Mouse (Mus musculus) embryonic facial prominence, embryonic 13.5 days (tissue): Measurements from ENCODE around the gene Dock8. TPM values are rescaled to one million over a fixed set of nuclear protein-coding genes. Genes with fewer than 3 reads are reported as not detected.
A peak's percentile ranks its signal among the peaks of the same experiment; 100 is the strongest.

Experiments
- ATAC-seq: fragments of 200-750 bp; cut with Nextera tagmentation; 2 replicates; pipeline ENCODE4 v1.8.0; 2017; ENCODE audit warnings: low read depth; ENCODE audit not compliant: insufficient number of reproducible peaks, insufficient read depth, low FRiP score, low TSS enrichment
- H3K27ac ChIP-seq: fragments of 300-500 bp; sonication (generic); 2 replicates; pipeline ENCODE4 v1.5.1; 2015; ENCODE audit warnings: moderate library complexity, mild to moderate bottlenecking, inconsistent platforms
- H3K27me3 ChIP-seq: fragments of 300-500 bp; sonication (generic); 2 replicates; pipeline ENCODE4 v1.6.1; 2015; ENCODE audit warnings: mild to moderate bottlenecking, inconsistent platforms
- H3K36me3 ChIP-seq: fragments of 300-500 bp; sonication (generic); 2 replicates; pipeline ENCODE4 v1.6.1; 2015; ENCODE audit warnings: mild to moderate bottlenecking, inconsistent platforms
- H3K4me1 ChIP-seq: fragments of 300-500 bp; sonication (generic); 2 replicates; pipeline ENCODE4 v1.6.1; 2015; ENCODE audit warnings: inconsistent platforms
- H3K4me2 ChIP-seq: fragments of 300-500 bp; sonication (generic); 2 replicates; pipeline ENCODE4 v1.6.1; 2015; ENCODE audit warnings: moderate library complexity, mild to moderate bottlenecking, inconsistent platforms
- H3K4me3 ChIP-seq: fragments of 300-500 bp; sonication (generic); 2 replicates; pipeline ENCODE4 v1.5.1; 2015; ENCODE audit warnings: mild to moderate bottlenecking, inconsistent platforms
- H3K9ac ChIP-seq: fragments of 300-500 bp; sonication (generic); 2 replicates; pipeline ENCODE4 v1.6.1; 2015; ENCODE audit warnings: mild to moderate bottlenecking, inconsistent platforms
- H3K9me3 ChIP-seq: fragments of 300-500 bp; sonication (generic); 2 replicates; pipeline ENCODE4 v1.6.1; 2016; ENCODE audit warnings: inconsistent platforms
- whole genome bisulfite sequencing: fragments of 180-500 bp; shearing (Covaris S2); methylation state at CpG from one replicate; pipeline ENCODE4 v1.1.7; 2015; ENCODE audit warnings: mixed read lengths; 5-methylcytosine and 5-hydroxymethylcytosine counted together
- polyA plus RNA-seq: library from polyadenylated mRNA; unstranded; fragments of >200 nt; fragmentation: Nextera tagmentation; extraction: Ambion mirVana; gene quantifications from 2 replicates; pipeline ENCODE4 v1.2.1, GENCODE M21; 2015

Dock8 gene
- polyA plus RNA-seq, 1 experiment from 2014 or later = 5.7 TPM

DNA sequence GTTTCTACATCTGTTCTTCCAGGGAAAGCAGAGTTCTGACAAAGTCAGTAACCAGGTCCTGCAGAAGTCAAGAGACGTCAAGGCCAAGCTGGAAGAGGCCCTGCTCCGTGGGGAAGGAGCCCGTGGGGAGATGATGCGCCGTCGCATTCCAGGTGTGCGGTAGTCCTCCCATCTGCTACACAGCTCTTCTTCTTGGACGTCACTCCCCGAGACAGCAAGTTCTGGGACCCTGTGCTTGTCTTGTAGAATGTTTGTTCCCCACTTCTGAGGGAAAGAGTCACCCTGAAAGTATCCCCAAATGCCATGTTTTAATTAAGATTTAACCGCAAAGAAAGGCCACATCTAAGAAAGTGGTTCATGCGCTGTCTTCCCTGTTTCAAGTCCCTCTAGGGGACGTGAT lies 164.1 kb downstream of the Dock8 start:
- 75% methylated on average over 12 of the region's 12 CpGs for WGBS
- ATAC-seq = no peak
- H3K4me2 ChIP-seq = no peak overlapping the region
- H3K9ac ChIP-seq = no peak overlapping the region
- no peaks in the 10 kb centered on the region for H3K36me3 ChIP-seq
- peaks cover 19% of the 10 kb centered on the region; the same call in 1 of the 2 replicates for H3K4me1 ChIP-seq
- H3K27ac ChIP-seq = no peak overlapping the region
- H3K27me3 ChIP-seq = no peaks in the 10 kb centered on the region
- no peak overlapping the region for H3K4me3 ChIP-seq
- no peaks in the 10 kb centered on the region for H3K9me3 ChIP-seq

DNA sequence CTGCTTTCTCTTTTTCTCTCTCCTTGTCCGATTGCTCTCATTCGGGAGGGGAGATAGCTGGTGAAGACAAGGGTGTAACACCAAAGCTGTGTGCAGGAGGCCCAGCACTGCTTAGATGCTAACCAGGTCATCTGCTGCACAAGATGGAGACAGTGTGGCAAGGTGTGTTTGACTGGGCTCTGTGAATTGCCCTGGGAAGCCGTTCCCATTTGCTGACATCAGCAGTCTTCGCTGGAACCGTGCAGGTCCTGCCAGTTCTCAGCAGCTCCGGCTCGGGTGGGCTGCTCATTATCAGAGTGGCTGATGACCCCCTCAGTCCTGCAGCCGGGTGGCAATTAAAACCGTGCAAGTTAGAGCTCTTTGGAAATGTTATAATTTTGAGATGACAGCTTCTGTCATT lies 167.1 kb downstream of the Dock8 start:
- peaks cover 13% of the 10 kb centered on the region; the same call in 1 of the 2 replicates for H3K4me1 ChIP-seq
- H3K36me3 ChIP-seq = no peaks in the 10 kb centered on the region
- H3K27me3 ChIP-seq = no peaks in the 10 kb centered on the region
- WGBS = 67% methylated on average over 9 of the region's 9 CpGs
- no peak for ATAC-seq
- no peak overlapping the region for H3K4me3 ChIP-seq
- no peak overlapping the region for H3K4me2 ChIP-seq
- no peak overlapping the region for H3K9ac ChIP-seq
- no peak overlapping the region for H3K27ac ChIP-seq
- no peaks in the 10 kb centered on the region for H3K9me3 ChIP-seq

DNA sequence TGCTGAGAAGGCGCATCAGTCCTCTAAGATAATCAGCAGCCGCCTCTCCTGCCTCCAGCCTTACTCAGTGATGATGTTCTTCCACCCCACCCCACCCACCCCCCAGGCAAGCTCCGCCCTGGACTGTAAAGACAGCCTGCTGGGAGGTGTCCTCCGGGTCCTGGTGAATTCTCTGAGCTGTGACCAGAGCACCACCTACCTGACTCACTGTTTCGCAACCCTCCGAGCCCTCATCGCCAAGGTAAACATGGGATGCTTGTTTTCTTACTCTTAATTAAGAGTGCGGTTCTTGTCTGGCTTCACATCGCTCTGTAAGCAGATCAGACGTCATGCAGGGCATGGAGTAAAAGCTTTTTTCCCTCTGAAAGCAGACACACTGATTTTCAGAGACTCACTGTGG lies 172.1 kb downstream of the Dock8 start:
- 55% methylated on average over 10 of the region's 10 CpGs for WGBS
- no peak overlapping the region for H3K4me2 ChIP-seq
- no peaks in the 10 kb centered on the region for H3K36me3 ChIP-seq
- no peak overlapping the region for H3K9ac ChIP-seq
- no peaks in the 10 kb centered on the region for H3K27me3 ChIP-seq
- no peak for ATAC-seq
- H3K4me1 ChIP-seq = no peaks in the 10 kb centered on the region
- no peak overlapping the region for H3K4me3 ChIP-seq
- H3K9me3 ChIP-seq = no peaks in the 10 kb centered on the region
- no peak overlapping the region for H3K27ac ChIP-seq

DNA sequence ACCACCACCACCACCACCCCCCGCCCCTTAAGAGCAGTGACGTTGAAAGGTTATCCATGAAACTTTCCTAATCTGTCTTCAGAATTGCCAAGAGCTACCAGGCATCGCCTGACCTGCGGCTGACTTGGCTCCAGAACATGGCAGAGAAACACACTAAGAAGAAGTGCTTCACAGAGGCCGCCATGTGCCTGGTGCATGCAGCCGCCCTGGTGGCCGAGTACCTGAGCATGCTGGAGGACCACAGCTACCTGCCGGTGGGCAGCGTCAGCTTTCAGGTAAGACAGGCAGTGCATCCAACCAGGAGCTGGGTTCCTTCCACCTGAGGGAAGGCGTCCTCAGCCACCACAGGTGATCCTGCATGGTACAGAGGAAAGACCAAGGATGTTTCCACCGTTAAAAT lies 177.4 kb downstream of the Dock8 start:
- no peaks in the 10 kb centered on the region for H3K27me3 ChIP-seq
- no peaks in the 10 kb centered on the region for H3K36me3 ChIP-seq
- no peak overlapping the region for H3K4me2 ChIP-seq
- no peaks in the 10 kb centered on the region for H3K9me3 ChIP-seq
- H3K4me1 ChIP-seq = no peaks in the 10 kb centered on the region
- no peak overlapping the region for H3K27ac ChIP-seq
- H3K9ac ChIP-seq = no peak overlapping the region
- 92% methylated on average over 11 of the region's 11 CpGs for WGBS
- no peak overlapping the region for H3K4me3 ChIP-seq
- no peak for ATAC-seq

DNA sequence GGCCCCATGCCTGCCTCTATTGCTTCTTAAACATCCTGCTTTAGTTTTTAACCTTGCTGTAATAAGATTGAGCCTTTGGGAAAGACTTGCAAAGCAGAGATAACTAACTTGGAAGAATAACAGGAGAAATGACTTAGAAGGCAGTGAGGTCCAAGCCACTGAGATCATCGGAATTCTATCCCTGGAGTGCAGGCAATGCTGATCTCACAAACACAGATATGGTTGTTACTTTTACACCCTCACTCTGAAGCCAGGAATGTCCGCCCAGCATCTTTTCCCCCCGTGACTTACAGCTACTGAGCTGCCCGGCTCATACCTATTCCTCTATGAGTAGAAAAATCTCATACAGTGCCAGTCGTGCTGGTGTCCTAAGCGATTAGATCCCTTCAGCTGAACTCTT lies 180.7 kb downstream of the Dock8 start:
- Histone ChIP-seq H3K27me3 (no peaks in the 10 kb centered on the region), H3K9me3 (no peaks in the 10 kb centered on the region), H3K9ac (no peak overlapping the region), H3K4me1 (no peaks in the 10 kb centered on the region), H3K27ac (no peak overlapping the region), H3K36me3 (no peaks in the 10 kb centered on the region), H3K4me3 (no peak overlapping the region), H3K4me2 (no peak overlapping the region)
- ATAC-seq = no peak
- WGBS = 78% methylated on average over 6 of the region's 6 CpGs

DNA sequence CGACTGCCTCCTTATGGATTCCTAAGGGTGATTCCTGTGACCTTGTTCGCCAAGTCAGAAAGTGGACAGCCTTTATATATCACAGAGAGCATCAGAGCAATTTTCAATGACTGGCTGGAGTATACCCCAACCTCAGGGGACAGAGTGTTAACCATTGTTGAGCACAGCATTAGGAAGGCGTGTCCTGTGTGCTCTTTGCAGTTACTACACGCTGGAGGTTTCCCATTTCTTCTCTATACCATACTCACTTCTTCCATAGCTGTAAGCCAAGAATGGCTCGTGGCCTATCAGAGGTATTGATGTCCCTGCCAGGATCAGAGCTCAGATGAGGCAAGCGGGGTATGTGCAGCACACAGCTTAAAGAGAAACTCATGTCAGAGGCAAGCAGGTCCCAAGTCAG lies 181.2 kb downstream of the Dock8 start:
- H3K27ac ChIP-seq = no peak overlapping the region
- ATAC-seq = no peak
- no peak overlapping the region for H3K4me2 ChIP-seq
- no peaks in the 10 kb centered on the region for H3K9me3 ChIP-seq
- H3K27me3 ChIP-seq = no peaks in the 10 kb centered on the region
- no peak overlapping the region for H3K4me3 ChIP-seq
- 0 out of 2 replicates have a peak, but pooled peaks cover under 1% of the 10 kb centered on the region for H3K4me1 ChIP-seq
- 89% methylated on average over 6 of the region's 6 CpGs for WGBS
- no peaks in the 10 kb centered on the region for H3K36me3 ChIP-seq
- H3K9ac ChIP-seq = no peak overlapping the region

DNA sequence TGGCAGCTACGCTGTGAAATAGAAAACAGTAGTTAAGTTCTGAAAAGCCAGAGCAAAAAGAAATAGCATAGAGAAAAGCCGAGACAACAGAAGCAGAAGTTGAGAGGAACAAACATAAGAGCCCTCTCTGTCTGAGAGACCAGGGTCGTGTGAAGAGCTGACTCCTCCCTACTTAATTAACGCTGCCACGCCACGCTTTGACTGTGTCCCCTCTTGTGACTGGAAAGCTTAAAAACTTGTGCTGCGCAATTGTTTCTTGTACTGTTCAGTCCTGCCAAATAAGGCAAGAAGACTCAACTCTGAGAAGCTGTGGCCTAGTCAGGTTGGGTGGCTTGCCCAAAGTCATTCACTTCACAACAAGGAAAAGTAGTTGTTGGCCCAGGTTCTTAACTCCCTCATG lies 184.7 kb downstream of the Dock8 start:
- no peak for ATAC-seq
- 55% methylated on average over 7 of the region's 7 CpGs for WGBS
- no peaks in the 10 kb centered on the region for H3K27me3 ChIP-seq
- no peak overlapping the region for H3K9ac ChIP-seq
- no peak overlapping the region for H3K27ac ChIP-seq
- no peak overlapping the region for H3K4me3 ChIP-seq
- H3K4me2 ChIP-seq = no peak overlapping the region
- H3K4me1 ChIP-seq = peaks cover 14% of the 10 kb centered on the region
- no peaks in the 10 kb centered on the region for H3K9me3 ChIP-seq
- no peaks in the 10 kb centered on the region for H3K36me3 ChIP-seq

DNA sequence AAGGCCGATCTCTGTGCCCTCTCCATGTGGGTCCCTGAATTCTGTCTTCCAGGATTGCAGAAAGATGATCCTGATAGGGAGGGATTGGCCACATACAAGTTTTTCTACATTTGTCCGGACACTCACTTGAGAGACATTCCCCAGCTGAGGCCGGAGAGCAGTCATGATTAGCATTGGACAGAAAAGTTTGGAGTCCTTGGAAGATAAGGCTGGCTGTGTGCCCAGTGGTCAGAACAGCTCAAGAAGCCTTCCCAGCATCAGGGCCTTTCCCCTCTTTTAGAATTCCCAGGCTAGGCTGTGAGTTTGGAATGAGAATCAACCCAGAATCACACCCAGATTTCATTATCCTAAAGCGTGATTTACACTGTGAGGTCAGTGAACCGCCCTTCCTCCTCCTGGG lies 187.0 kb downstream of the Dock8 start:
- 81% methylated on average over 5 of the region's 5 CpGs for WGBS
- Histone ChIP-seq H3K36me3 (no peaks in the 10 kb centered on the region), H3K4me3 (no peak overlapping the region), H3K27me3 (no peaks in the 10 kb centered on the region), H3K27ac (0 out of 2 replicates have a peak overlapping the region, but pooled peaks have one; percentile 28), H3K4me2 (no peak overlapping the region), H3K4me1 (peaks cover 14% of the 10 kb centered on the region), H3K9ac (no peak overlapping the region), H3K9me3 (no peaks in the 10 kb centered on the region)
- no peak for ATAC-seq

DNA sequence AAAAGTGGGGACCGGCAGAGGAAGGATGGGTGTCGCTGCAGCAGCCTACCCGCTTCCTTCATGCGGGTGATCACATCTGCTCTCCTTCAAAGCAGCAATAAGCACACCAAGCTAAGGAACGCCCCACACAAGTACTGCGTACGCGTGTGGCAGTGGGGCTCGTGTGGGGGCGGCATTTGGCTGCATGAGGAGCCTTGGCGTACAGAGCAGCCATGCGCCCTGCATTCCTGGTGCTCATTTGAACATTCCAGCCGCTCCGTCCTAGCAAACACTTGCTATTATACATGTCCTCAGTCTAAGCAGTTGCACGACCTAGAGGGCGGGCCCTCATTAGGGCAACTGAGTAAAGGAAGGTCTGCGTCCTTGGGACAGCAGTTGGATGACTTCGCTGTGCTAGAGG lies 188.3 kb downstream of the Dock8 start:
- H3K27ac ChIP-seq = no peak overlapping the region
- no peak overlapping the region for H3K9ac ChIP-seq
- no peak overlapping the region for H3K4me3 ChIP-seq
- no peak for ATAC-seq
- H3K4me1 ChIP-seq = peaks cover 14% of the 10 kb centered on the region
- H3K9me3 ChIP-seq = no peaks in the 10 kb centered on the region
- H3K27me3 ChIP-seq = no peaks in the 10 kb centered on the region
- H3K4me2 ChIP-seq = peak overlapping the region; percentile 20; the same call in 1 of the 2 replicates
- no peaks in the 10 kb centered on the region for H3K36me3 ChIP-seq
- WGBS = 69% methylated on average over 18 of the region's 18 CpGs

DNA sequence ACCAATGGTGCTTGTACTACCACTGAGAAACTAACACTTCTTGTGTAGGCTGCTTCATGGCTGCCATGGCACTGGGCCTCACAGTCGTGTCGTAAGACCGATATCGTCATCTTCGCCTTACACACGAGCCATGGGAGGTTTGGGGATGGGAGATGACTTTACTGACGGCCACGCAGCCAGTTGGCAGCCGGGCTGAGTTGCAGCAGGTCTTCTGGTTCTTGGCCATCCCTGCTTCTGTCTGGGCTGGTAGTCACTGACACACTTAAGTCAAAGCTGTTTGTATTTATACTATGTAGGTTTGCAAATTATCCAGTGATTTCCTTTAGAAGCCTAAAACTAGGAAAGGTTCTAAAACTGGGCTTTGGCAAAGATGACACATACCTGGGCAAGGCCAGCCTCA lies 194.4 kb downstream of the Dock8 start:
- no peak overlapping the region for H3K4me2 ChIP-seq
- H3K4me1 ChIP-seq = 0 out of 2 replicates have a peak, but pooled peaks cover 7% of the 10 kb centered on the region
- H3K9ac ChIP-seq = no peak overlapping the region
- H3K27ac ChIP-seq = no peak overlapping the region
- no peaks in the 10 kb centered on the region for H3K27me3 ChIP-seq
- 92% methylated on average over 9 of the region's 9 CpGs for WGBS
- H3K36me3 ChIP-seq = 0 out of 2 replicates have a peak, but pooled peaks cover 4% of the 10 kb centered on the region
- H3K9me3 ChIP-seq = no peaks in the 10 kb centered on the region
- no peak for ATAC-seq
- H3K4me3 ChIP-seq = no peak overlapping the region

DNA sequence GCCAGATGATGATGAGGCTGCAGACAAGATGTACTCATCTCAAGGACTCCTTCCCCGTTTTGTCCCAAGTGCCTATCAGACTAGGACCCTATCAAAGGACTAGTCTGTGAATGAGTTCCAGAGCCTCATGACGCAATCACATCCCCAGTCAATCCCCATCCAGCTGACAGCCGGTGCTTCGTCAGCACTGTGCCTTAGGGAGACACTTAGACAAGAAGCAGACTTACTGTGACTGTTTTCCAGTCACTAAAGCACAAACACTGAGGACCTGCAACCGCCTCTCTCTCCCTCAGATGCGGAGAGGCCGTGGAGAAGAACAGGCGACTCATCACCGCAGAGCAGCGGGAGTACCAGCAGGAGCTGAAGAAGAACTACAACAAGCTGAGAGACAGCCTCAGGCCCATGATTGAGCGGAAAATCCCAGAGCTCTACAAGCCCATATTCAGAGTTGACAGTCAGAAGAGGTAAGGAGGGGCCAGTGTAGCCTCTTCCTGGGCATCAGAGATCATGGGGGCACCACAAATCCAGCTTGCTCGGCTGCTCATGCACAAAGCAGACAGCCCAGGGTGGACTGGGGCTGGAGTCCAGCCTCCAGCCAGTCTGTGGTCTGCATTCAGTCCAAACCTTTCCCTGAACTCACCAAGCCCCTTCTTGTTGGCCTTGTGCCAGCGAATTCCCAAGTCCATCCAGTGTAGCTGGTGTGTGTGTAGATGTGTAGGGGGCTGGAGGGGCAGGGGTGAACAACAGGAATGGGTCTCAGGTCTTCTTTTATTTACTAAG lies 200.9 kb downstream of the Dock8 start:
- Histone ChIP-seq H3K4me3 (no peak overlapping the region), H3K4me2 (no peak overlapping the region), H3K9me3 (no peaks in the 10 kb centered on the region), H3K36me3 (no peaks in the 10 kb centered on the region), H3K27ac (no peak overlapping the region), H3K4me1 (peaks cover 20% of the 10 kb centered on the region), H3K27me3 (no peaks in the 10 kb centered on the region), H3K9ac (0 out of 2 replicates have a peak overlapping the region, but pooled peaks have one; percentile 11)
- no peak for ATAC-seq
- 61% methylated on average over 13 of the region's 13 CpGs for WGBS

DNA sequence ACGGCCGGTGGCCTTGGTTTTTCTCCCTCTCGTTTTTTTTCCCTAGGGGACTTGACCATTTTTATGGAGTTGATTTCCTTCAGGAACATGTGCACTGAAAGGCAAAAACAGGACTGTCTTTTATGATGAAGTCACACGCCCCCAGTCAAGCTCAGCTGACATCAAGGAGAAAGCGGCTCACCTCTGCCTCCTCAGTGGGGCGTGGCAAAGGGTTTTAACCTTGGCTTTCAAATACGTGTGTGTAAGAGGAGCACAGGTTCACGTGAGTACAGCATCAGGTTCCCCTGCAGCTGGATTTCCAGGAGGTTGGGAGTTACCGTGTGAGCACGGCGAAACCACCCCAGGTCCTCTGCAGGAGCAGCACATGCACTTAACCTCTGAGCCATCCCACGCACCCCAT lies 203.7 kb downstream of the Dock8 start:
- Histone ChIP-seq H3K4me3 (no peak overlapping the region), H3K4me2 (no peak overlapping the region), H3K9ac (no peak overlapping the region), H3K36me3 (no peaks in the 10 kb centered on the region), H3K9me3 (no peaks in the 10 kb centered on the region), H3K27ac (no peak overlapping the region), H3K4me1 (peaks cover 25% of the 10 kb centered on the region), H3K27me3 (peaks cover 5% of the 10 kb centered on the region)
- ATAC-seq = no peak
- 70% methylated on average over 12 of the region's 12 CpGs for WGBS
